Mouse (Mus musculus): ENCODE measurements around the gene Eif5a.

DNA sequence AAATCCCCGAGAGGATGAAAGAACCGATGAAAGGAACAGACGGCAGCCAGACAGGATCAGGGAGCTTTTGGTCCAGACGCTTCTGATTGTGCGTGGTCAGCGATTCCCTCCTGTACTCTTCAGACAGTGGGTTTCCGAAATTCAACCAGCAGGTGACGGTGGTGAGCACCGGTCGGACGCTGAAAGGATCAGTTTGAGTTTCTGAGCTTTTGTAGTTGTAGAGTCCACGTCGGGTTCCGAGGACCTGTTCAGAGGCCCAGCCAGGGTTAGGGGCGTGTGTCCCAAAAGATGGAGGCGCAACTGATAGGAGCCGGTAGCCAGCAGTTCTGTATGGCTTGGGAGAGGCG lies 41.3 kb downstream of the Eif5a start:
- TF ChIP-seq CTCF (IDR thresholded peaks at IDR 0.05; ENCODE audit: low read depth, low read length) = 0 out of 2 replicates have a peak, but pooled peaks have one; percentile 10
- TF ChIP-seq POLR2A (IDR thresholded peaks at IDR 0.05; ENCODE audit: borderline replicate concordance, low read depth, low read length) = no peak

All from bone marrow macrophage, adult 2 months (primary cell).